Mouse (Mus musculus) naive thymus-derived CD4-positive, alpha-beta T cell, adult 5 months (primary cell): ENCODE results near the gene Gm17606. TPM values are rescaled to one million over a fixed set of nuclear protein-coding genes. Genes with fewer than 3 reads are reported as not detected.

Experiments
- polyA plus RNA-seq: library from polyadenylated mRNA; unstranded; fragments of 100-300 nt; shearing (Covaris generic); gene quantifications from one replicate; pipeline ENCODE4 v1.2.1, GENCODE M21; 2017

Gene Gm17606
- not detected for polyA plus RNA-seq

DNA sequence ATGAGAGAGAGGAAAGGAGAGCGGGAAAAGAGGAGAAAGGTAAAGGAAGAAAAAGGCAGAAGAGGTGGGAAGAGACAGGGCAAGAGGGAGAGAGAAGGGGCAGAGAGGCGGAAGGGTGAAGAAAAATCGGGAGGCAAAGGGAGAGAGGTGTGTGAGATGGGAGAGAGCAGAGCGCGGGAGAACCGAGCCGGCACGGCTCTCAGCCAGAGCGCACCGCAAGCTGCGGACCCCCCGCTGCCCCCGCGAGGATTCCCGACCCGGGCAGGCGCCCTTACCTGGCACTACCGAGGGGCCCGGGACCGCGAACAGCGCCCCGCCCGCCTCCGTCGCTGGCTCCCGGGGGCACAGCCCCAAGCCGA is at the start of gene Gm17606:
Gm17606 (plus strand) TSS at position 7 of the 359 bp plus-strand sequence.

DNA sequence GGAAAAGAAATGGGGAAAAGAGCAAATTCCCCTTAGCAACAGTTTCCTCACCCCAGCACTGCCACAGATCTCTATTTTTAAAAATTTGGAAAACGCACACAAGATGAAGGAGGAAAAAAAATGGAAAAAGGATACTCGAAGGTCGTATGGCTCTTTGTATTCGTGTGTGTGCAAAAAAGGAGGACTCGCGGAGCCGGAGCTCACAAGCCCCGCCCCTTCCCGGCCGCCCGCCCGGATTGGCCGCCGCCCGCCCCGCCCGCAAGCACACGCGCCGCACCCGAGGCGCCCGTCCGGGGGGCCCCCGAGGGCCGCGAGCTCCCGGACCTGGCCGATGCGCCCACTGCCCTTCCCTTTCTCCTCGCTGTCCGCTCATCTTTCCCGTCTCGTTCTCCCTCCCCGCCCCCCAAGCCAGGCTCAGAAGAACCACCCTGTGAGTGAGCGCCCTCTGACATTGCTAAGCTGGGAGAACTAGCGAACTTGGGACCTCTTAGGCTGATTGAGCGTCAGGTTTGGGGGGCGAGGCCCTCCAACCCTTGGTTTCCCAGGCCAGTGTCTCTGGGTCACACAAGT is 34.9 kb upstream of the Gm17606 start, which contains the start of gene 4931414P19Rik:
4931414P19Rik (minus strand) TSS at position 242 of the 570 bp plus-strand sequence.

DNA sequence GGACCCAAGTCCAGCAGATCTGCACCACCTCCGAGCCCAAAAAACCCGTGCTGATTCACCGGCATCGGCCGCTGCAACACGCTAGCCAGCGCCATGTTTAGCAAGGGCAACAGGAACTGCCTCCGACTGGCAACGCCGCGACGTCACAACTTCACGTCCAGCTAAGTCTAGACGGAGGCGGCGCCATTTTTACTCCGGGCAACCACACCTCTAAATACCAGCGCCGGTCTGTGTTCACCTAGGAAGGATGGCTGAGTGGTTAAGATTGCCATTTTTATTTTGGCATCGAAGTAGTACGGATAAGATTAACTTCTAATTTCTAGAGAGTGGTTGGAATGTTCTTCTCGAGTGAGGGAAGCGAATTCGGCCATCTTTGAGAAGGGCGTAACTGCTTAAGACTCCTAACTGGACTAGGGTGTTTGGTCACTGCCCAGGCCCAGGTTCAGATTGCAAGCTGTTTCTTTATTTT is 22.8 kb upstream of the Gm17606 start, which contains the start of gene Psmb5:
Psmb5 (minus strand) TSS at position 126 of the 469 bp plus-strand sequence.

GRCm38 (mm10) chr14:54621133-54621532 is 19.6 kb upstream of the Gm17606 start, which contains the start of gene Psmb11:
Gene Psmb11 (plus strand): TSS chr14:54621433.

DNA sequence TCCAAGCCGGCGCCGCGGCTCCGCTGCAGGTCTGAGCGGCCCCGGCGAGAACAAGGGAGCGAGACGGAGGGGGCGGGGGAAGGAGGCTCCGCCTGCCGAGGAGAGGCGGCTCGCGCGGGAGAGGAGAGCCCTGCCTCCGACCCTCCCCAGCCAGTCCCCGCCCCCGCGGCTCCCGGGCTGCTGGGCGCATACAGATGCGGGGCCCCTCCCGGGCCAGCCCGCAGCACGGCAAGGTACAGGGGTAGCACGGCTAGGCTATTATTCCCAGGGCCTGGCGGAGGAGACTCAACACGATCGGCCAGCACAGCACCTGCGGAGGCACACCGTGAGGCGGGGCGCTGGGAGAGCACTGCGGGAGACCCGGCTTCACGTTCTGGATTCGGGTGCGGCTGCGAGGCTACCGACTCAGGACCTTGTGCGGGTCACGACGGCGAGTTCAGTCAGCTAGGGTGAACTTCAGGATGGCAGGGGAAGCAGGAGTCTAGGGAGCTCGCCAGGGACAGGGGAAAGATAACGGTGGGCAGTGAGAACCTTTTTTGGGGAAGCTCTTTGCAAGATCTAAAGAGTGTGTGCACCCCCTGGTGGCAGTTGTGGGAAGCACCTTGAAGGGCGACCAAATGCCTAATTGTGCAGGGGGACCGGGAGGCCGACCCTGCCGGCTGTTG is 685 bp downstream of the Gm17606 start, which contains the start of gene Cdh24:
Cdh24 (minus strand) TSS at position 60 of the 665 bp plus-strand sequence.

DNA sequence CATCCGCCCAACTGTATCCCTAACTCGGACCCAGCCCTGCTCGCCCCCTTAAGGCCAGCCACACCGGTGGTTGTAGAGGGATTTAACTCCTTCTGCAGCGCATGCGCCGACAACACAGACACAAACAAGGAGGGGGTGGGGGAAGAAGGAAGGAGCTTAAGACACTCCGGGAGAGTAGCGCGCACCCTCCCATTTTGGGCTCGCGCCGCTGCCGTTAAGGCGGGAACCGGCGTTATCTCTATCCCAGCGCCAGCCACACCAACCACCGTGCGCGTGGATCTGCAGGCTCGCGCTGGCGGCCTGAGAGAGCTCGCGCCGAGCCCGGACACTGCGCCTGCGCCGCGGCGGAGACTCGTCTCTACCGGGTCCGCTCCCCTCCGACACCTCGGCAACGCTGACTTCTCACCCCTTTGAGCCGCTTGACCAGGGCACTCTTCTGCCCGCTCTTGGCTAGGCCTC is 45.3 kb downstream of the Gm17606 start, which contains the start of gene 1700123O20Rik:
1700123O20Rik (plus strand) TSS at position 154 of the 459 bp plus-strand sequence.

GRCm38 (mm10) chr14:54686522-54687143 is 45.9 kb downstream of the Gm17606 start, which contains the start of gene Acin1:
Gene Acin1 (minus strand): TSS chr14:54686931.

Other genes with a start within 250 kb of the Gm17606 start
- gene Slc7a7, start 223.2 kb upstream of the Gm17606 start, polyA plus RNA-seq: 1.2 TPM
- 69.2 TPM for gene Mrpl52, start 214.0 kb upstream of the Gm17606 start, polyA plus RNA-seq
- 0.49 TPM for gene Mmp14, start 209.3 kb upstream of the Gm17606 start, polyA plus RNA-seq
- 182 TPM for gene Lrp10, start 176.8 kb upstream of the Gm17606 start, polyA plus RNA-seq
- not detected for gene Rem2, start 164.9 kb upstream of the Gm17606 start, polyA plus RNA-seq
- 32.4 TPM for gene Prmt5, start 123.4 kb upstream of the Gm17606 start, polyA plus RNA-seq
- 23.9 TPM for gene Haus4, start 86.3 kb upstream of the Gm17606 start, polyA plus RNA-seq
- gene Ajuba, start 63.4 kb upstream of the Gm17606 start, polyA plus RNA-seq: not detected
- gene 4931414P19Rik, start 35.0 kb upstream of the Gm17606 start, polyA plus RNA-seq: 0.90 TPM
- 122 TPM for gene Psmb5, start 22.9 kb upstream of the Gm17606 start, polyA plus RNA-seq
- 0.07 TPM for gene Psmb11, start 19.5 kb upstream of the Gm17606 start, polyA plus RNA-seq
- 3.2 TPM for gene Cdh24, start 412 bp downstream of the Gm17606 start, polyA plus RNA-seq
- 72.4 TPM for gene 1700123O20Rik, start 45.3 kb downstream of the Gm17606 start, polyA plus RNA-seq
- 153 TPM for gene Acin1, start 46.0 kb downstream of the Gm17606 start, polyA plus RNA-seq
- gene Gm29776, start 57.9 kb downstream of the Gm17606 start, polyA plus RNA-seq: not detected
- not detected for gene Cebpe, start 71.2 kb downstream of the Gm17606 start, polyA plus RNA-seq
- gene Slc7a8, start 141.0 kb downstream of the Gm17606 start, polyA plus RNA-seq: not detected
- not detected for gene Rnf212b, start 173.2 kb downstream of the Gm17606 start, polyA plus RNA-seq
- 3.7 TPM for gene Homez, start 230.0 kb downstream of the Gm17606 start, polyA plus RNA-seq
- 2.7 TPM for gene Ppp1r3e, start 236.6 kb downstream of the Gm17606 start, polyA plus RNA-seq
- gene Bcl2l2, start 242.4 kb downstream of the Gm17606 start, polyA plus RNA-seq: 0.25 TPM
- gene Gm20521, start 242.5 kb downstream of the Gm17606 start, polyA plus RNA-seq: not detected